Mouse (Mus musculus) gastrocnemius, postnatal 4 days (tissue): ENCODE data around the gene Cpt2. TPM values are rescaled to one million over a fixed set of nuclear protein-coding genes. Genes with fewer than 3 reads are reported as not detected.

Source experiments
- total RNA-seq, 2 experiments: library from RNA; stranded (reverse); gene quantifications; 2 replicates each; pipeline ENCODE4 v1.2.3; 2021

Cpt2 gene
- total RNA-seq, 2 experiments from 2014 or later: 47.3 to 51.2 TPM

Other genes with a start within 250 kb of the Cpt2 start
- gene Dmrtb1, start 239.4 kb downstream of the Cpt2 start, total RNA-seq: not detected
- gene Lrp8, start 121.3 kb downstream of the Cpt2 start, total RNA-seq: 1 to 10 TPM; 2.4 to 2.6 TPM
- gene Magoh, start 43.9 kb downstream of the Cpt2 start, total RNA-seq: 10 to 100 TPM; 53.9 to 63.6 TPM
- gene 0610037L13Rik, start 33.8 kb downstream of the Cpt2 start, total RNA-seq: 10 to 100 TPM; 69.3 to 81.8 TPM
- gene Slc1a7, start 44.7 kb upstream of the Cpt2 start, total RNA-seq: not detected
- gene Podn, start 172.8 kb upstream of the Cpt2 start, total RNA-seq: 1 to 10 TPM; 5.9 to 9.8 TPM
- gene Scp2, start 221.4 kb upstream of the Cpt2 start, total RNA-seq: 100 to 1,000 TPM in 1 of 2 experiments, 10 to 100 TPM in 1; 96.9 to 111 TPM
- gene Echdc2, start 241.8 kb upstream of the Cpt2 start, total RNA-seq: 1 to 10 TPM; 3.4 to 5.0 TPM